Mouse (Mus musculus): ENCODE results near the gene Wdr74.

GRCm38 (mm10) chr19:8789171-8789570 lies 53.5 kb downstream of the Wdr74 start:
- TF ChIP-seq CTCF (IDR thresholded peaks at IDR 0.05) (no peak), EP300 (IDR thresholded peaks at IDR 0.05) (no peak)

All from lung, postnatal 0 days (tissue).